Mouse (Mus musculus) lung, adult 2 months (tissue): ENCODE data around the gene Cnih1. TPM values are rescaled to one million over a fixed set of nuclear protein-coding genes. Genes with fewer than 3 reads are reported as not detected.

Experiments
- DNase-seq: peaks from one replicate; pipeline ENCODE4 v3.0.0; 2022
- H3K4me1 ChIP-seq: fragments of 200-500 bp; 2 replicates; pipeline ENCODE4 v1.6.1; 2011; ENCODE audit warnings: low read length; ENCODE audit not compliant: control insufficient read depth, insufficient read depth
- H3K4me3 ChIP-seq: fragments of 200-500 bp; replicated peaks from 2 replicates; pipeline ENCODE3; 2011; ENCODE audit warnings: low read depth, mild to moderate bottlenecking, control low read depth, low read length; ENCODE audit errors: extremely low read depth
- CTCF ChIP-seq: fragments of 200-500 bp; IDR thresholded peaks from 2 replicates; pipeline ENCODE4 v1.5.1; 2011; ENCODE audit warnings: mild to moderate bottlenecking, low read length, control low read depth; ENCODE audit not compliant: insufficient read depth
- POLR2A ChIP-seq: fragments of 200-500 bp; IDR thresholded peaks from 2 replicates; pipeline ENCODE4 v1.6.1; 2011; ENCODE audit warnings: low read depth, mild to moderate bottlenecking, control low read depth, low read length, borderline replicate concordance; ENCODE audit errors: extremely low read depth
- WGBS: fragments of 180-500 bp; shearing (Covaris S2); methylation state at CpG from one replicate; pipeline ENCODE4 v1.1.7; 2018; 5-methylcytosine and 5-hydroxymethylcytosine counted together
- polyA plus RNA-seq: library from polyadenylated mRNA; depleted of rRNA; stranded (reverse); fragments of >200 nt; gene quantifications from 2 replicates; pipeline ENCODE4 v1.2.3, GENCODE M21; 2012

The Cnih1 gene
- polyA plus RNA-seq, 1 experiment, result 48.8 TPM

- peaks cover 6% of the 10 kb centered on the region; the same call in 1 of the 2 replicates for H3K4me1 ChIP-seq
- no peak for DNase-seq
- no peak for TF ChIP-seq CTCF
- no peak for TF ChIP-seq POLR2A
- WGBS, result 80% methylated on average over 7 of the region's 7 CpGs
- H3K4me3 ChIP-seq, result no peak overlapping the region
Observed at GRCm38 (mm10) chr14:46818743-46819142, 30.5 kb upstream of the Cnih1 start.

GRCm38 (mm10) chr14:46816916-46817622 lies 28.9 kb upstream of the Cnih1 start:
- TF ChIP-seq POLR2A (no peak), CTCF (no peak)
- peaks cover 6% of the 10 kb centered on the region; the same call in 1 of the 2 replicates for H3K4me1 ChIP-seq
- H3K4me3 ChIP-seq, result no peak overlapping the region
- no peak for DNase-seq
- 87% methylated on average over 8 of the region's 8 CpGs for WGBS

- DNase-seq, result no peak
- TF ChIP-seq POLR2A (no peak), CTCF (no peak)
- WGBS, result 90% methylated on average over 6 of the region's 6 CpGs
- Histone ChIP-seq H3K4me3 (no peak overlapping the region), H3K4me1 (peaks cover 6% of the 10 kb centered on the region; the same call in 1 of the 2 replicates)
Observed at GRCm38 (mm10) chr14:46815640-46816039, 27.4 kb upstream of the Cnih1 start.

GRCm38 (mm10) chr14:46807927-46808326 lies 19.7 kb upstream of the Cnih1 start:
- H3K4me3 ChIP-seq, result no peak overlapping the region
- TF ChIP-seq POLR2A (no peak), CTCF (no peak)
- peaks cover 8% of the 10 kb centered on the region for H3K4me1 ChIP-seq
- no peak for DNase-seq
- 54% methylated on average over 3 of the region's 3 CpGs for WGBS

GRCm38 (mm10) chr14:46806186-46806585 lies 18.0 kb upstream of the Cnih1 start:
- TF ChIP-seq POLR2A, result no peak
- no peak for TF ChIP-seq CTCF
- peaks cover 8% of the 10 kb centered on the region for H3K4me1 ChIP-seq
- no peak overlapping the region for H3K4me3 ChIP-seq
- no peak for DNase-seq
- WGBS, result 75% methylated on average over 5 of the region's 5 CpGs

- TF ChIP-seq POLR2A (no peak), CTCF (no peak)
- Histone ChIP-seq H3K4me1 (peaks cover 8% of the 10 kb centered on the region), H3K4me3 (no peak overlapping the region)
- WGBS, result 47% methylated on average over 1 of the region's 1 CpGs
- no peak for DNase-seq
Observed at GRCm38 (mm10) chr14:46803791-46804190, 15.6 kb upstream of the Cnih1 start.

GRCm38 (mm10) chr14:46803259-46803658 lies 15.0 kb upstream of the Cnih1 start:
- 59% methylated on average over 4 of the region's 4 CpGs for WGBS
- TF ChIP-seq CTCF, result no peak
- no peak for TF ChIP-seq POLR2A
- no peak for DNase-seq
- H3K4me3 ChIP-seq, result no peak overlapping the region
- peaks cover 8% of the 10 kb centered on the region for H3K4me1 ChIP-seq

- DNase-seq, result no peak
- Histone ChIP-seq H3K4me1 (peaks cover 8% of the 10 kb centered on the region), H3K4me3 (no peak overlapping the region)
- WGBS, result 52% methylated on average over 3 of the region's 3 CpGs
- TF ChIP-seq POLR2A, result no peak
- no peak for TF ChIP-seq CTCF
Observed at GRCm38 (mm10) chr14:46800684-46801345, 12.6 kb upstream of the Cnih1 start.

- DNase-seq, result no peak
- no peaks in the 10 kb centered on the region; the same call in 1 of the 2 replicates for H3K4me1 ChIP-seq
- 67% methylated on average over 5 of the region's 5 CpGs for WGBS
- TF ChIP-seq POLR2A, result no peak
- no peak for TF ChIP-seq CTCF
- no peak overlapping the region for H3K4me3 ChIP-seq
Observed at GRCm38 (mm10) chr14:46794157-46794556, 5.9 kb upstream of the Cnih1 start.

- TF ChIP-seq POLR2A (no peak), CTCF (no peak)
- WGBS, result 95% methylated on average over 6 of the region's 6 CpGs
Observed at GRCm38 (mm10) chr14:46790723-46791122, 2.5 kb upstream of the Cnih1 start.

More at GRCm38 (mm10) chr14:46790723-46791122, 2.5 kb upstream of the Cnih1 start:
- H3K4me3 ChIP-seq, result no peak overlapping the region
- DNase-seq, result no peak
- H3K4me1 ChIP-seq, result peaks cover 8% of the 10 kb centered on the region
